Mouse (Mus musculus) liver, adult 2 months (tissue): Measurements from ENCODE around the gene Sipa1l3. TPM values are rescaled to one million over a fixed set of nuclear protein-coding genes. Genes with fewer than 3 reads are reported as not detected.

Experiments
- DNase-seq: peaks from one replicate; pipeline ENCODE4 v3.0.0-alpha.2; 2011; ENCODE audit warnings: low read depth, low spot score; ENCODE audit errors: extremely low read depth
- H3K27ac ChIP-seq: fragments of 200-500 bp; replicated peaks from 2 replicates; pipeline ENCODE4 v1.5.1; 2012; ENCODE audit warnings: low read depth, mild to moderate bottlenecking, control low read depth, inconsistent platforms, low read length; ENCODE audit not compliant: insufficient read depth
- H3K27me3 ChIP-seq: fragments of 200-500 bp; 2 replicates; pipeline ENCODE4 v1.6.1; 2012; ENCODE audit warnings: mild to moderate bottlenecking, moderate library complexity, low read length, inconsistent platforms; ENCODE audit not compliant: control insufficient read depth, insufficient read depth
- H3K36me3 ChIP-seq: fragments of 200-500 bp; 2 replicates; pipeline ENCODE4 v1.6.1; 2012; ENCODE audit warnings: low read length, inconsistent platforms; ENCODE audit not compliant: control insufficient read depth, insufficient read depth
- H3K4me1 ChIP-seq: fragments of 200-500 bp; 2 replicates; pipeline ENCODE4 v1.6.1; 2011; ENCODE audit warnings: low read length; ENCODE audit not compliant: control insufficient read depth, insufficient read depth
- H3K4me3 ChIP-seq: fragments of 200-500 bp; 2 replicates; pipeline ENCODE4 v1.5.1; 2011; ENCODE audit warnings: low read depth, mild to moderate bottlenecking, control low read depth, low read length, moderate library complexity; ENCODE audit not compliant: insufficient read depth
- H3K79me2 ChIP-seq: fragments of 200-500 bp; 2 replicates; pipeline ENCODE4 v1.6.1; 2012; ENCODE audit warnings: inconsistent platforms, mild to moderate bottlenecking, low read length, moderate library complexity; ENCODE audit not compliant: control insufficient read depth, insufficient read depth
- H3K9ac ChIP-seq: fragments of 200-500 bp; 2 replicates; pipeline ENCODE4 v1.6.1; 2012; ENCODE audit warnings: low read depth, mild to moderate bottlenecking, control low read depth, inconsistent platforms, low read length
- CTCF ChIP-seq: fragments of 200-500 bp; IDR thresholded peaks from 2 replicates; pipeline ENCODE4 v1.5.1; 2011; ENCODE audit warnings: low read depth, low read length, control low read depth
- POLR2A ChIP-seq: fragments of 200-500 bp; IDR thresholded peaks from 2 replicates; pipeline ENCODE4 v1.6.1; 2011; ENCODE audit warnings: low read length, control low read depth; ENCODE audit not compliant: insufficient read depth; ENCODE audit errors: extremely low read depth
- WGBS: fragments of 180-500 bp; shearing (Covaris S2); methylation state at CpG from one replicate; pipeline ENCODE4 v1.1.7; 2018; 5-methylcytosine and 5-hydroxymethylcytosine counted together
- polyA plus RNA-seq: library from polyadenylated mRNA; depleted of rRNA; stranded (reverse); fragments of >200 nt; gene quantifications from 2 replicates; pipeline ENCODE4 v1.2.3, GENCODE M21; 2012
- total RNA-seq: library from RNA; depleted of rRNA; stranded (reverse); fragments of >200 nt; gene quantifications from 2 replicates; pipeline ENCODE4 v1.2.3, GENCODE M21; 2014

Gene Sipa1l3
- total and polyA plus RNA-seq, 2 experiments = 3.1 to 6.5 TPM

DNA sequence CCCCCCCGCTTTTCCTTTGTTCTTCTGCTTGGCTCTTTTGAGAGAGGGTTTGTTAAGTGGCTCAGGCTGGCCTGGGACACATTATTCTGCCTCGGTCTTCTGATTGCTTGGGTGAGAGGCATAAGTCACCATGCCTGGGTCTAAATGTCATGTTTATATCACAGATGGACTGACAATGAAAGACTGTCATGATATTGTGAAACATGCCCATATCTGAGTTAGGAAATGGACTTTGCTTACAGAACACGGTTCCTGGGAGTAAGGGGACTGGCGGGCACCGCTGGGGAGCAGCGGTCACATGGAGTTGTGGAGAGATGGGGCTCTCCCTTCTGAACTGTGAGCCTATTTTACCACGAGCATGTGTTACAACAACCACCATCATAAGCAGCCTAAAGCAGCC, 184.3 kb downstream of the Sipa1l3 start:
- 22% methylated on average over 7 of the region's 7 CpGs for whole genome bisulfite sequencing

DNA sequence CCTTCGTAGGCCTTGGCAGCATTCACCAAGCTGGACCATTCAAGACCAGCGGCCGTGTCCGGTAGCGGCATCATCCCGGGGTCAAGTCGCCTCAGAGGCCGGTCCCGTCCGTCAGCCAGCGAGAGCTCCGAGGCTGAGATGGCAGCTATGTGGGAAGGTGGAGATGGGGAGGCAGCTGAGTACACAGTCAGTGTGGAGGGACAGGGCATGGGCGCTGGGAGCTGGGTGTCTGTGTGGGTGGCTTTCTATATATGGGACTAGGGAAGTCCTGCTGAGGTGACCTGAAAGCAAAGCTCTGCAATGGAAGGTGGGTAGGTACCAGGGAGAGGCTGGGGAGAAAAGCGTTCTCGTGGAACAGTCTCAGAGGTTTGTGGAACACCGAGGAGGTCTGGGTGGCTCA, 189.5 kb downstream of the Sipa1l3 start:
- WGBS = 95% methylated on average over 16 of the region's 16 CpGs
- Histone ChIP-seq H3K4me3 (no peak overlapping the region), H3K27me3 (no peaks in the 10 kb centered on the region), H3K79me2 (no peaks in the 10 kb centered on the region), H3K27ac (no peak overlapping the region), H3K36me3 (peaks cover 7% of the 10 kb centered on the region; the same call in 1 of the 2 replicates), H3K4me1 (no peaks in the 10 kb centered on the region), H3K9ac (no peak overlapping the region)
- no peak for TF ChIP-seq POLR2A
- no peak for TF ChIP-seq CTCF
- no peak for DNase-seq

More for the DNA sequence above, 184.3 kb downstream of the Sipa1l3 start:
- peak; percentile 94 for DNase-seq
- Histone ChIP-seq H3K4me3 (no peak overlapping the region), H3K79me2 (peaks cover 12% of the 10 kb centered on the region; the same call in 1 of the 2 replicates), H3K27ac (peak overlapping the region; percentile 55), H3K9ac (no peak overlapping the region), H3K36me3 (peaks cover 5% of the 10 kb centered on the region; the same call in 1 of the 2 replicates), H3K4me1 (peaks cover 14% of the 10 kb centered on the region), H3K27me3 (no peaks in the 10 kb centered on the region)
- TF ChIP-seq POLR2A (no peak), CTCF (no peak)

DNA sequence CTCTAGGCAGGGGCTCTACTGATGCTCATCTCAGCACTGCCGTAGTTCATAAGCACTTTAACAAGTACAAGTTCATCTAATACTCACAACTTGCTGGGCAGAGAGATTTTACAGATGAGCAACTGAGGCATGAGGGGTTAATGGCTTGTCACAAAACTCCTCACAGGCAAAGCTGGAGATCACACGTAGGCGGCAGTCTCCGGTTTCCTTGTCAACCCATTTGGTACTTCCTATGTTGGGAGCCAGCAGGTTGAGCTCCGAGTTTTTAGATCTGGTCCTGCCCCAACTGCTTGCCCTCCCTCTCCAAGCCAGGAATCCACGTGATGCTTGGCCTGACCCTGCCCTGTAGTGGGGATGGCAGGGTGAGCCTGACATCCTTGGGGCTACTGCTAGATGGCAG, 191.4 kb downstream of the Sipa1l3 start:
- no peaks in the 10 kb centered on the region for H3K27me3 ChIP-seq
- no peaks in the 10 kb centered on the region for H3K79me2 ChIP-seq
- H3K4me1 ChIP-seq = no peaks in the 10 kb centered on the region
- TF ChIP-seq POLR2A (no peak), CTCF (no peak)
- no peak overlapping the region for H3K4me3 ChIP-seq
- 83% methylated on average over 6 of the region's 6 CpGs for WGBS
- H3K9ac ChIP-seq = no peak overlapping the region
- peaks cover 7% of the 10 kb centered on the region; the same call in 1 of the 2 replicates for H3K36me3 ChIP-seq
- no peak overlapping the region for H3K27ac ChIP-seq
- no peak for DNase-seq

DNA sequence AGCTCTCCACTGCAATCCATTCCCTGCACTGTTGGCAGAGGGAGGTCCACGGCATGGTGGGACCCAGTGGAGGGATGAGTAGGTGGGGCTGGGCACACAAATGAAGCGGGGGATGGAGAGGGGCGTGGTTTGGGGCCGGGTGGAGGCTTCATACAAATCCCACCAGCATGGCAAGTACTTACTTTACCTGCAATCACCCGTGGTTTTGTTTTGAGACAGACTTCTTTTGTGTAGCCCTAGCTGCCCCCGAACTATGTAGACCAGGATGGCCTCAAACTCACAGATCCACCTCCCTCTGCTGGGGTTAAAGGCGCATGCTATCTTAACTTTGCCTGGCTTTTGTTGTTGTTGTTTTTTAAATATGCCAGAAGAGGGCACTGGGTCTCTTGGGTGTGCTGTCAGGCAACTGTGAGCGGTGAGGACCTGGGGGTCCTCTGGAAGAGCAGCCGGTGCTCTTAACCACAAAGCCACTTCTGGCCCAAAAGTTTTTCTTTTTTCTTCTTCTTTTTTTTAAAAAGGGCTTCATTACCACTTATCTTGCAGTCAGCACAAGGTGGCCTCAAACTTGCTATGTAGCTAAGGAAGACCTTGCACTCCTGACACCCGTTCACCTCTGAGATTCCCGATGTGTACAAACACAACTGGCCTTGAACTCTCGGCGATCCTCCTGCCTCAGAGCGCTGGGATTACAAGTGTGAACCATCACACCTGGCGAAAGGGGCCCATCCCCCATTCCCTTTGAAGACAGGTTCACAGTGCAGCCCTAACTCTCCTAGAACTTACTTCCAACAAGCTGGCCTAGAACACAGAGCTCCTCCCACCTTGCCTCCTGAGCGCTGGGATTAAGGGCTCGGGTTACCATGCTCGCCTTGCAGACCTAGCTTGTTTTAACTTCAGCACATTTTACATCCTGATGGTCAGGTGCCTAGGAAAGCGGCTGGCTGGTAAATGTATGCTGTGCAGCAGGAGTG, 198.8 kb downstream of the Sipa1l3 start:
- WGBS = 27% methylated on average over 19 of the region's 19 CpGs
- no peak overlapping the region for H3K4me3 ChIP-seq
- no peaks in the 10 kb centered on the region for H3K79me2 ChIP-seq
- TF ChIP-seq CTCF (peak; percentile 46), POLR2A (no peak)
- H3K27ac ChIP-seq = no peak overlapping the region
- H3K27me3 ChIP-seq = no peaks in the 10 kb centered on the region
- peaks cover 4% of the 10 kb centered on the region; the same call in 1 of the 2 replicates for H3K4me1 ChIP-seq
- peaks cover 2% of the 10 kb centered on the region; the same call in 1 of the 2 replicates for H3K36me3 ChIP-seq
- H3K9ac ChIP-seq = no peak overlapping the region
- DNase-seq = peak; percentile 36

DNA sequence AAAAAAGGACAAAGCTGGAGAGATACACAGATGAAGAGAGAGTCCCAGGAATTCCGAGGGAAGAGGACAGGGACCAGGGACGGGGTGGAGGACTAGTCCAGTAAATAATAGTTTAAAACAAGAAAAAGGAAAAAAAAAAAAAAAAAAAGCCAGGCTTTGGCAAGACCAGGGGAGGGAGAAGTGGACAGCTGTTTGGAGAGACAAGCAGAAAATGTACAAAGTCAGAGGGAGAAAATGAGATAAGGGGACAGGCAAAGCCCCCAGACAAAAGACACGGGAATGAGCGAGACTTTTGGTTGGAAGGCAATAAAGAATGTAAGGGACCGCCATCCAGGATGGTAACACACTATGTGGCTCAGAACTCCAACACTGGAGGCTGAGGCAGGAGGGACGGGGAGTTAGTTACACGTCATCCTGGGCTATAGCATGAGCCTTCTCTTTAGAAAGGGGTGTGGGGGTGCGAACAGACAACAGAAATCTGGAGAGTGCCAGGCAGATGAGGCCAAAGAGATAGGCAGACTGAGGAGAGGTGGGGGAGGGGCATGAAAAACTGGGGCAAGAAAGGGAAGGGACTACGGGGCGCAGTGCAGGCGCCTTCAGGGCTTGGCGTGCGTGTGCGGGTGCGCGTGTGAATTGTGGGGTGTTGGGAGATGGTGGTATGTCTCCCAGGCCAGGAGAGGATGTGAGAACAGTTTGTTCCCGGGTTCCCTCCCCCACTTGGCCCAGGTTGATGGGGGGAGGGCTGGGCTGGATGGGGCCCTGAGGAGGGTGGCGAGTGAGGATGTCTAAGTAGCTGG, 200.1 kb downstream of the Sipa1l3 start:
- Histone ChIP-seq H3K79me2 (no peaks in the 10 kb centered on the region), H3K4me1 (peaks cover 4% of the 10 kb centered on the region; the same call in 1 of the 2 replicates), H3K36me3 (peaks cover 2% of the 10 kb centered on the region; the same call in 1 of the 2 replicates), H3K27ac (no peak overlapping the region), H3K4me3 (no peak overlapping the region), H3K27me3 (no peaks in the 10 kb centered on the region), H3K9ac (no peak overlapping the region)
- 19% methylated on average over 18 of the region's 18 CpGs for WGBS
- DNase-seq = no peak
- TF ChIP-seq CTCF = no peak
- TF ChIP-seq POLR2A = no peak
